Mouse (Mus musculus): Measurements from ENCODE around the gene Osbpl10.

DNA sequence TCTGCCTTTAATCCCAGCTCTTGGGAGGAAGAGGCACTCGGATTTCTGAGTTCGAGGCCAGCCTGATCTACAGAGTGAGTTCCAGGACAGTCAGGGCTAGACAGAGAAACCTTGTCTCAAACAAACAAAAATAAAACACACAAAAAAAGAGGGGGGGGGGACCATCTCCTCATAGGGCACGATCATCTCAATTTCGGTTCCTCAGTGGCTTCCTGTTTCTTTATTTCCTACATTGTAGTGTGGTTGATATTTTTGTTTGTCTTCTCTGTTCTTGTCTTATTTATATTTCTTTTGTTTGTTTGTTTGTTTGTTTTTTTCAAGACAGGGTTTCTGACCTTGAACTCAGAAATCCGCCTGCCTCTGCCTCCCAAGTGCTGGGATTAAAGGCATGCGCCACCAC, 18.1 kb downstream of the Osbpl10 start:
- TF ChIP-seq POLR2A (IDR thresholded peaks at IDR 0.05; ENCODE audit: borderline replicate concordance, extremely low read depth, low read depth, low read length) (no peak), CTCF (IDR thresholded peaks at IDR 0.05; ENCODE audit: insufficient read depth, low read length) (no peak)

Measured in lung, adult 2 months (tissue).